27 mouse cellular contexts compared by ENCODE assay signal in genomic region chr2:179580415-179580814, GRCm38 (mm10).
A peak's percentile ranks its signal among the peaks of the same experiment; 100 is the strongest.
DNase-seq lines count a peak whose midpoint lies in the region; ATAC-seq and TF ChIP-seq lines count a peak whose summit lies in the region.
"Had no signal": no experiment of that assay in that cellular context is flagged by ENCODE, and none has a peak within 500 bp of the region (broad histone marks: within the 10 kb centered on the region; RNA-seq: fewer than 3 reads in every experiment).

No protein-coding gene starts in this region.

- ATAC-seq in forebrain, embryonic 13.5 days: no peak
- ATAC-seq in forebrain, embryonic 16.5 days: no peak
- no peak for ATAC-seq in megakaryocyte progenitor cell, adult 5-6 weeks (replicated peaks; ENCODE audit: poor library complexity)
- ATAC-seq: activated CD4-positive, CD25-positive, alpha-beta regulatory T cell, adult 4 months; intestine, postnatal 0 days; Patski had no signal

- TF ChIP-seq POLR2A in ES-Bruce4 (IDR thresholded peaks at IDR 0.05; ENCODE audit: insufficient read depth, low read length): no peak

- in situ Hi-C loops in ES-E14 (cut with MboI; ENCODE audit: low sequenced_read_pairs in 2 of 2, unreplicated experiment in 2 of 2): no loop called here

- TF ChIP-seq EP300 in ES-Bruce4 (IDR thresholded peaks at IDR 0.05; ENCODE audit: insufficient read depth, low read depth, low read length): peak; percentile 54

- WGBS in forebrain, embryonic 13.5 days: 74% methylated on average over 4 of the region's 4 CpGs
- WGBS in forebrain, embryonic 16.5 days: 71% methylated on average over 4 of the region's 4 CpGs

- H3K9me3 ChIP-seq in forebrain, embryonic 13.5 days (replicated peaks): no peaks in the 10 kb centered on the region
- H3K9me3 ChIP-seq in forebrain, embryonic 16.5 days (ENCODE audit: control insufficient read depth, low read length): no peaks in the 10 kb centered on the region
- H3K9me3 ChIP-seq in ES-Bruce4 (replicated peaks; ENCODE audit: control insufficient read depth, insufficient read depth, low read length, poor library complexity, severe bottlenecking): no peaks in the 10 kb centered on the region
- H3K9me3 ChIP-seq in ES-E14 (ENCODE audit: control insufficient read depth, insufficient read depth, low read depth, low read length): no peaks in the 10 kb centered on the region
- H3K9me3 ChIP-seq: embryonic facial prominence, embryonic 10.5 days; embryonic facial prominence, embryonic 13.5 days; hindbrain, embryonic 12.5 days; hindbrain, embryonic 15.5 days had no signal

- no peaks in the 10 kb centered on the region for H3K27me3 ChIP-seq in forebrain, embryonic 13.5 days
- H3K27me3 ChIP-seq in forebrain, embryonic 16.5 days (replicated peaks; ENCODE audit: control insufficient read depth, insufficient read depth, low read length): no peaks in the 10 kb centered on the region
- no peaks in the 10 kb centered on the region for H3K27me3 ChIP-seq in ES-Bruce4 (ENCODE audit: control insufficient read depth, insufficient read depth, low read length, poor library complexity, severe bottlenecking)
- H3K27me3 ChIP-seq: hindbrain, embryonic 12.5 days; hindbrain, embryonic 15.5 days; Patski had no signal

- H3K36me3 ChIP-seq in forebrain, embryonic 13.5 days (ENCODE audit: poor library complexity, severe bottlenecking): no peaks in the 10 kb centered on the region
- H3K36me3 ChIP-seq in forebrain, embryonic 16.5 days (ENCODE audit: control insufficient read depth, insufficient read depth): no peaks in the 10 kb centered on the region
- H3K36me3 ChIP-seq in ES-Bruce4 (ENCODE audit: control insufficient read depth, insufficient read depth, low read length, poor library complexity, severe bottlenecking): no peaks in the 10 kb centered on the region
- no peaks in the 10 kb centered on the region for H3K36me3 ChIP-seq in ES-E14 (ENCODE audit: control insufficient read depth, insufficient read depth, low read length, poor library complexity, severe bottlenecking)
- H3K36me3 ChIP-seq: embryonic facial prominence, embryonic 10.5 days; embryonic facial prominence, embryonic 13.5 days; G1E; hindbrain, embryonic 12.5 days; hindbrain, embryonic 15.5 days had no signal

- no peak overlapping the region for H3K9ac ChIP-seq in forebrain, embryonic 13.5 days
- no peak overlapping the region for H3K9ac ChIP-seq in forebrain, embryonic 16.5 days (replicated peaks; ENCODE audit: low read depth, low read length)
- no peak overlapping the region for H3K9ac ChIP-seq in ES-Bruce4 (ENCODE audit: low read depth, poor library complexity, severe bottlenecking)
- no peak overlapping the region for H3K9ac ChIP-seq in ES-E14 (ENCODE audit: insufficient read depth, low read depth, low read length, poor library complexity, severe bottlenecking)
- H3K9ac ChIP-seq: embryonic facial prominence, embryonic 13.5 days; hindbrain, embryonic 12.5 days; hindbrain, embryonic 15.5 days had no signal

- TF ChIP-seq CTCF in ES-Bruce4 (IDR thresholded peaks at IDR 0.05; ENCODE audit: low read depth, low read length): no peak

- peak overlapping the region; percentile 48; the same call in 1 of the 2 replicates for H3K27ac ChIP-seq in forebrain, embryonic 13.5 days
- H3K27ac ChIP-seq in forebrain, embryonic 16.5 days (ENCODE audit: low read length): no peak overlapping the region; the same call in 1 of the 2 replicates
- peak overlapping the region; percentile 9 for H3K27ac ChIP-seq in ES-Bruce4 (ENCODE audit: insufficient read depth, low read length)
- H3K27ac ChIP-seq in ES-E14 (ENCODE audit: insufficient read depth, low read depth, low read length, poor library complexity, severe bottlenecking): peak overlapping the region; percentile 68; the same call in 1 of the 2 replicates
- H3K27ac ChIP-seq: embryonic facial prominence, embryonic 10.5 days; embryonic facial prominence, embryonic 13.5 days; gastrocnemius, adult 2 months; hindbrain, embryonic 12.5 days; hindbrain, embryonic 15.5 days had no signal

- no peak overlapping the region for H3K4me2 ChIP-seq in forebrain, embryonic 13.5 days
- H3K4me2 ChIP-seq in forebrain, embryonic 16.5 days (ENCODE audit: low read length): no peak overlapping the region
- H3K4me2 ChIP-seq: embryonic facial prominence, embryonic 13.5 days; heart, embryonic 11.5 days; hindbrain, embryonic 12.5 days; hindbrain, embryonic 15.5 days had no signal

- no peak overlapping the region for H3K4me3 ChIP-seq in forebrain, embryonic 13.5 days
- H3K4me3 ChIP-seq in forebrain, embryonic 16.5 days (replicated peaks; ENCODE audit: low read length): no peak overlapping the region
- no peak overlapping the region for H3K4me3 ChIP-seq in ES-Bruce4 (ENCODE audit: low read depth, low read length)
- no peak overlapping the region for H3K4me3 ChIP-seq in ES-E14 (ENCODE audit: insufficient read depth in 1 of 2, low read depth in 1 of 2, low read length in 2 of 2, poor library complexity in 1 of 2, severe bottlenecking in 1 of 2)
- H3K4me3 ChIP-seq: embryonic facial prominence, embryonic 10.5 days; embryonic facial prominence, embryonic 13.5 days; erythroblast, embryonic 14.5 days; gastrocnemius, adult 2 months; hindbrain, embryonic 12.5 days; hindbrain, embryonic 15.5 days had no signal

- DNase-seq in ES-E14 (ENCODE audit: low read depth, low spot score): no peak
- DNase-seq in left cerebral cortex, adult 11 months (ENCODE audit: low spot score): no peak
- DNase-seq: adrenal gland, adult 8-10 months; adrenal gland, postnatal 25 days; B cell, adult 2 months; cerebellum, adult 11-12 months; cerebellum, adult 8-10 months; cerebellum, postnatal 36 days; embryo, embryonic 11 days; gastrocnemius, adult 2 months; gastrocnemius, postnatal 14 days; heart, adult 11 months; kidney, adult 8-10 months had no signal

- peaks cover 56% of the 10 kb centered on the region for H3K4me1 ChIP-seq in forebrain, embryonic 13.5 days
- H3K4me1 ChIP-seq in forebrain, embryonic 16.5 days (replicated peaks; ENCODE audit: control insufficient read depth, insufficient read depth, low read length): peaks cover 41% of the 10 kb centered on the region
- H3K4me1 ChIP-seq in ES-Bruce4 (ENCODE audit: control insufficient read depth, insufficient read depth, low read length) (peaks cover 10% of the 10 kb centered on the region), ES-E14 (ENCODE audit: control insufficient read depth in 2 of 2, insufficient read depth in 2 of 2, low read length in 2 of 2, poor library complexity in 1 of 2) (peaks cover 2 to 36% of the 10 kb centered on the region in 2 experiments; a peak in 2 of 4 replicates)
- H3K4me1 ChIP-seq: embryonic facial prominence, embryonic 13.5 days had no signal

TF ChIP-seq in ES-E14, 5 proteins besides CTCF, POLR2A, EP300 and RAD21:
- TF ChIP-seq CHD2 (IDR thresholded peaks at IDR 0.05; ENCODE audit: low read depth, low read length): no peak
- TF ChIP-seq HCFC1 (IDR thresholded peaks at IDR 0.05; ENCODE audit: borderline replicate concordance, insufficient read depth, low read length): no peak
- peak; percentile 84 for TF ChIP-seq ZNF384 (IDR thresholded peaks at IDR 0.05; ENCODE audit: low read depth, low read length)
- peak; percentile 74 for TF ChIP-seq MAFK (IDR thresholded peaks at IDR 0.05; ENCODE audit: insufficient read depth, low read depth, low read length)
TF ChIP-seq in ES-E14: peak in this region for 2.
